Mouse (Mus musculus) left cerebral cortex, postnatal 36 days (tissue): ENCODE data around the gene Adgrg7. TPM values are rescaled to one million over a fixed set of nuclear protein-coding genes. Genes with fewer than 3 reads are reported as not detected.

Experiments used
- DNase-seq, 2 experiments: peaks; one replicate each; pipeline ENCODE4 v3.0.0; 2021 to 2022; ENCODE audit warnings: low spot score in 2 of 2, mixed read lengths in 1 of 2
- intact Hi-C: fragments of 180-260 bp; cut with DNase I; formaldehyde crosslinking; loops from one replicate; pipeline ENCODE4 v1.15.1; 2025
- total RNA-seq, 2 experiments: library from RNA; stranded (reverse); gene quantifications; 2 replicates each; pipeline ENCODE4 v1.2.3; 2021

Adgrg7 gene
- total RNA-seq, 2 experiments from 2014 or later: not detected

DNA sequence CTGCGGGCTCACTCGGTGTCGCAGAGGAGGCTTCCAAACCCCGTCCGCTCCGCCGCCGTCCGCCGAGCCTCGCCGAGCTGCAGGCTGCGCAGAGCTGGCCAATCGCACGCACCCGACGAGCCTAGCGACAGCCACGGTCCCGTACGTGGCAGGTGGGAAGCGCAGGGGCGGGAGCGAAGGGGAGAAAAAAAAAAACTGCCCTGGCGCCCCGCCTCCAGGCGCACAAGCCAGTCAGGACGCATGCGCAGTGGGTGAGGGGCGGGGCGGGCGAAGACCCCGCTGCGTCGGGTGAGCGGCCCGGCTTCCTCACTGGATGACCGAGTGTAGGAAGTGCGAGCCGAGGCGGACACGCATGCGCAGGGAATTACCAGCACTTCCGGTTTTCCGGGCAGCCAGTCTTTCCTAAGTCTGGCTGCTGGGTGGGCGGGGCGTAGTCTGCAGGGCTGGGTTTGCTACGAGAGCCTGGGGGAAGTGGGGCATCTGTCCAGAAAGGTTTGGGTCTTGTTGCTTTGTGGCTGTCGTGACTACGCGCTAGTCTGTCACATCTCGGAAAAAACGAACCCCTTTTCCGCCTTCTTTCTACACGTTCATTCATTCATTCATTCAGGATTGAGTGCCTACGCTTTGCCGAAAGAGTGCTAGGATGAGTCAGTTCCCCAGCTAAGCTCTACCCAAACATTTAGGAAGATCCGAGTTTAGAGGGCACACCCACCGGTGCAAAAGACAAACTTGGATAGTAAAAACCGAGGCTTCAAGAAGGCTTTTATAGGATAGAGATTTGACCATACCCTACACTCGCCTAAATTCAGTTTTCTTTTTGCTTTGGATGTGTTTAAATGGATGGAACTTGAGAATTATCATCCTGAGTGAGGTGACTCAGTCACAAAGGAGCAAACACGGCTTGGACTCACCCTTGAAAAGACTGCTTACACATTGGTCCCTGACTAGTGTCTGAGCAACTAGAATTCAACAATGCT lies 78.1 kb downstream of the Adgrg7 start, which contains the start of gene Tfg:
Gene Tfg, minus strand, starts transcription at position 227 of the 977 bp plus-strand sequence.
- peak; percentile 99 for DNase-seq
- intact Hi-C loops: loop anchor here (5.0 kb wide), 1 partner anchor 450 kb away; the partner anchor contains the start of gene Nit2

GRCm38 (mm10) chr16:56716557-56717179 lies 79.0 kb downstream of the Adgrg7 start:
- intact Hi-C loops: loop anchor here (5.0 kb wide), 1 partner anchor 451 kb away; the partner anchor contains the start of gene Nit2

GRCm38 (mm10) chr16:56715608-56716007 lies 80.0 kb downstream of the Adgrg7 start:
- no peak for DNase-seq
- intact Hi-C loops: loop anchor here (5.0 kb wide), 1 partner anchor 452 kb away; the partner anchor contains the start of gene Nit2

More at GRCm38 (mm10) chr16:56716557-56717179, 79.0 kb downstream of the Adgrg7 start:
- DNase-seq: no peak

- intact Hi-C loops: no loop called here
Measured at GRCm38 (mm10) chr16:56710071-56710470, 85.6 kb downstream of the Adgrg7 start.

DNA sequence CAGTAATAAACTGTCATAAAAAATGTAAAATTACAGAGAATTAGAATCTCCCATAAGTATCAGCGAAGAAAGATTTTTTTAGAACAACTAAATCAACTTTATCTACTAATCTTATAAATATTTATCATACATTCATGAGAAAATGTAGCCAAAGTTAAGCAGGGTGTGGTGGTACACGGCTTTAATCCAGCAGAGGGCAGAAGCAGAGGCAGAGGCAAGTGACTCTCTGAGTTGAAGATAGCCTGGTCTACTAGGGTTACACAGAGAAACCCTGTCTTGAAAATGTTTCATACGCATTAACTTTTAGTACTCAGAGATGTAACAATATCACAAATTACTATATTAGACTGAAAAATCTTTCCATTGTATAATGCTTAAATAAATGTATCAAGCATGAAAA lies 89.9 kb downstream of the Adgrg7 start:
- DNase-seq: no peak
- intact Hi-C loops: no loop called here

More at GRCm38 (mm10) chr16:56710071-56710470, 85.6 kb downstream of the Adgrg7 start:
- no peak for DNase-seq

GRCm38 (mm10) chr16:56700898-56701297 lies 94.8 kb downstream of the Adgrg7 start:
- intact Hi-C loops: no loop called here
- no peak for DNase-seq

GRCm38 (mm10) chr16:56696448-56696847 lies 99.2 kb downstream of the Adgrg7 start:
- DNase-seq: no peak
- intact Hi-C loops: no loop called here

GRCm38 (mm10) chr16:56690715-56691114 lies 104.9 kb downstream of the Adgrg7 start:
- DNase-seq: no peak
- intact Hi-C loops: no loop called here

- intact Hi-C loops: no loop called here
- no peak for DNase-seq
Measured at GRCm38 (mm10) chr16:56686747-56687146, 108.9 kb downstream of the Adgrg7 start.

GRCm38 (mm10) chr16:56681010-56681645 lies 114.5 kb downstream of the Adgrg7 start:
- intact Hi-C loops: no loop called here
- no peak for DNase-seq

- intact Hi-C loops: loop anchor here (5.0 kb wide), 3 partner anchors 150 to 500 kb away; no protein-coding TSS in a partner anchor
- peak in 1 of 2 experiments; percentile 20 for DNase-seq
Measured at GRCm38 (mm10) chr16:56677146-56677545, 118.5 kb downstream of the Adgrg7 start.

Other genes starting within 250 kb of the Adgrg7 start
- 10 to 100 TPM; 55.0 to 56.6 TPM for gene Tfg, start 78.4 kb downstream of the Adgrg7 start, total RNA-seq
- 1 to 10 TPM in 1 of 2 experiments, under 1 TPM in 1; 0.54 to 1.4 TPM for gene Tmem45a, start 90.3 kb upstream of the Adgrg7 start, total RNA-seq
- 1 to 10 TPM; 3.1 to 3.7 TPM for gene Lnp1, start 132.2 kb upstream of the Adgrg7 start, total RNA-seq